Mouse (Mus musculus) testis, adult 2 months (tissue): Measurements from ENCODE around the gene Smurf1. TPM values are rescaled to one million over a fixed set of nuclear protein-coding genes. Genes with fewer than 3 reads are reported as not detected.

ENCODE experiments used
- H3K27ac ChIP-seq: fragments of 200-500 bp; 2 replicates; pipeline ENCODE4 v1.5.1; 2012; ENCODE audit warnings: low read depth, low read length; ENCODE audit not compliant: control insufficient read depth, insufficient read depth
- H3K27me3 ChIP-seq: fragments of 200-500 bp; 2 replicates; pipeline ENCODE4 v1.6.1; 2012; ENCODE audit warnings: mild to moderate bottlenecking, low read length, moderate library complexity; ENCODE audit not compliant: control insufficient read depth, insufficient read depth
- H3K36me3 ChIP-seq: fragments of 200-500 bp; 2 replicates; pipeline ENCODE4 v1.6.1; 2012; ENCODE audit warnings: mild to moderate bottlenecking, low read length; ENCODE audit not compliant: control insufficient read depth, insufficient read depth
- H3K4me1 ChIP-seq: fragments of 200-500 bp; 2 replicates; pipeline ENCODE4 v1.6.1; 2012; ENCODE audit warnings: low read length; ENCODE audit not compliant: control insufficient read depth, insufficient read depth
- H3K4me3 ChIP-seq: fragments of 200-500 bp; 2 replicates; pipeline ENCODE4 v1.5.1; 2012; ENCODE audit warnings: low read depth, mild to moderate bottlenecking, low read length, moderate library complexity, mixed read lengths; ENCODE audit not compliant: control insufficient read depth
- CTCF ChIP-seq: fragments of 200-500 bp; IDR thresholded peaks from 2 replicates; pipeline ENCODE4 v1.5.1; 2012; ENCODE audit warnings: low read depth, mild to moderate bottlenecking, inconsistent platforms, low read length, moderate library complexity; ENCODE audit not compliant: control insufficient read depth, insufficient read depth, insufficient replicate concordance
- POLR2A ChIP-seq: fragments of 200-500 bp; IDR thresholded peaks from 2 replicates; pipeline ENCODE4 v1.6.1; 2012; ENCODE audit warnings: low read depth, mild to moderate bottlenecking, inconsistent platforms, low read length, moderate library complexity; ENCODE audit not compliant: control insufficient read depth
- polyA plus RNA-seq: library from polyadenylated mRNA; depleted of rRNA; stranded (reverse); fragments of >200 nt; gene quantifications from 2 replicates; pipeline ENCODE4 v1.2.3, GENCODE M21; 2012

The Smurf1 gene
- polyA plus RNA-seq, 1 experiment, result 30.4 TPM

- no peaks in the 10 kb centered on the region for H3K27me3 ChIP-seq
- no peak overlapping the region for H3K4me3 ChIP-seq
- H3K36me3 ChIP-seq, result no peaks in the 10 kb centered on the region
- no peak for TF ChIP-seq CTCF
- no peak for TF ChIP-seq POLR2A
- no peaks in the 10 kb centered on the region; the same call in 1 of the 2 replicates for H3K4me1 ChIP-seq
- H3K27ac ChIP-seq, result peak overlapping the region; percentile 68; the same call in 1 of the 2 replicates
These were observed 93.9 kb downstream of the Smurf1 start for GRCm38 (mm10) chr5:144871775-144872174.

- no peaks in the 10 kb centered on the region; the same call in 1 of the 2 replicates for H3K4me1 ChIP-seq
- no peak overlapping the region for H3K27ac ChIP-seq
- no peak for TF ChIP-seq CTCF
- TF ChIP-seq POLR2A, result no peak
- no peak overlapping the region for H3K4me3 ChIP-seq
- no peaks in the 10 kb centered on the region for H3K27me3 ChIP-seq
- no peaks in the 10 kb centered on the region for H3K36me3 ChIP-seq
These were observed 94.9 kb downstream of the Smurf1 start for GRCm38 (mm10) chr5:144870782-144871181.

- no peaks in the 10 kb centered on the region for H3K4me1 ChIP-seq
- H3K27me3 ChIP-seq, result no peaks in the 10 kb centered on the region
- H3K36me3 ChIP-seq, result no peaks in the 10 kb centered on the region
- no peak overlapping the region for H3K27ac ChIP-seq
- H3K4me3 ChIP-seq, result no peak overlapping the region
- TF ChIP-seq CTCF (no peak), POLR2A (no peak)
These were observed 96.2 kb downstream of the Smurf1 start for GRCm38 (mm10) chr5:144869466-144869865.

GRCm38 (mm10) chr5:144866923-144867322, 98.7 kb downstream of the Smurf1 start:
- no peaks in the 10 kb centered on the region for H3K4me1 ChIP-seq
- H3K4me3 ChIP-seq, result no peak overlapping the region
- TF ChIP-seq CTCF (peak; percentile 31; the same call in 1 of the 2 replicates), POLR2A (no peak)
- H3K27ac ChIP-seq, result no peak overlapping the region
- no peaks in the 10 kb centered on the region for H3K36me3 ChIP-seq
- H3K27me3 ChIP-seq, result no peaks in the 10 kb centered on the region

- H3K36me3 ChIP-seq, result peaks cover 2% of the 10 kb centered on the region
- no peak overlapping the region for H3K4me3 ChIP-seq
- no peaks in the 10 kb centered on the region for H3K27me3 ChIP-seq
- no peak for TF ChIP-seq POLR2A
- no peak for TF ChIP-seq CTCF
- H3K4me1 ChIP-seq, result no peaks in the 10 kb centered on the region
- no peak overlapping the region for H3K27ac ChIP-seq
These were observed 104.7 kb downstream of the Smurf1 start for GRCm38 (mm10) chr5:144860913-144861312.

DNA sequence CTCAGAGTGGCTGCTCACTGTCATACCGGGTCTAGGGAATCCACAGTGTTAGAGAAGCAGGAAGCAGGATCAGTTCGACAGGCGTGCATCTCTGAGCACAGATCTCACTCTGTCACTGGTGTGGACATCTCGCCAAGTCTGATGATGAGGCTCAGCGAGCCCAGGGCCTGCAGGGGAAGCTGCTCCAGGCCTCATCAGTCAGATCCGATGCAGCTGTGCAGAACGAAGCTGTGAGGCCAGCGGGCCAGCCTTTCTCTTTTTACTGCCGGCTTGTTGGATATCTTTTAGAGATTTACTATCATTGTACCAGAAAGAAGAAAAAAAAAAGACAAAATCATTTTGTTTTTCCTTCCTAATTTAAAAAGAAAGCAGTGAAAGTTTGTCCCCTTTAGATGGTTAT, 106.4 kb downstream of the Smurf1 start:
- Histone ChIP-seq H3K27ac (no peak overlapping the region), H3K4me1 (no peaks in the 10 kb centered on the region), H3K27me3 (no peaks in the 10 kb centered on the region), H3K36me3 (peaks cover 2% of the 10 kb centered on the region), H3K4me3 (no peak overlapping the region)
- TF ChIP-seq CTCF (no peak), POLR2A (no peak)

- H3K4me1 ChIP-seq, result no peaks in the 10 kb centered on the region
- H3K36me3 ChIP-seq, result peaks cover 2% of the 10 kb centered on the region
- H3K4me3 ChIP-seq, result no peak overlapping the region
- no peak for TF ChIP-seq POLR2A
- TF ChIP-seq CTCF, result no peak
- no peaks in the 10 kb centered on the region for H3K27me3 ChIP-seq
- H3K27ac ChIP-seq, result peak overlapping the region; percentile 26; the same call in 1 of the 2 replicates
These were observed 107.1 kb downstream of the Smurf1 start for GRCm38 (mm10) chr5:144858527-144858926.

DNA sequence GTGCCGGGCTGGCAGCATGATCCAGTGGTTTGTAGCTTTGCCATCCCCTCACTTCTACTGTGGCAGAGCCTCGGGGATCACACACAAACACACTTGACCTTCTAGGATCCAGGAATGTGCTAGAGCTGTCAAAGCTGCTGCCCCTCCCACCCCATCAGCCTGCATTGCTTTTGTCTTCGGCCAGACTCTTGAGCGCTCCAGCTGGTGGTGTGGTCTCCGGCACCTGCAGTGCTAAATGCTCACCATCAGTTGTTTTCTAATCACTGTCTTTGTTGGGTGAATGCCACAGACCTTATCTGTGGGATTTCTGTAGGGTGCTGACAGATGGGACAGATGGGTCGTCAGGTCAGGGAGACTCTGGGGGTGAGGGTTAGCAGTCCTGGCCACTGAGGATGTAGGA, 109.7 kb downstream of the Smurf1 start:
- Histone ChIP-seq H3K27me3 (no peaks in the 10 kb centered on the region), H3K36me3 (peaks cover 2% of the 10 kb centered on the region), H3K4me1 (no peaks in the 10 kb centered on the region)

More for the DNA sequence above, 109.7 kb downstream of the Smurf1 start:
- Histone ChIP-seq H3K27ac (no peak overlapping the region), H3K4me3 (no peak overlapping the region)
- TF ChIP-seq CTCF (no peak), POLR2A (no peak)
